Mouse (Mus musculus) megakaryocyte-erythroid progenitor cell, adult 5 weeks (primary cell): ENCODE results near the gene Klk1b21. TPM values are rescaled to one million over a fixed set of nuclear protein-coding genes. Genes with fewer than 3 reads are reported as not detected.

Experiments used
- polyA plus RNA-seq: library from polyadenylated mRNA; stranded (reverse); fragments of >175 nt; gene quantifications from 2 replicates; pipeline ENCODE4 v1.2.3, GENCODE M21; 2012

Gene Klk1b21
- not detected in 2 replicates for polyA plus RNA-seq

GRCm38 (mm10) chr7:44102028-44102427 is at the start of gene Klk1b21:
TSS of gene Klk1b21 (plus strand) at chr7:44102328.

GRCm38 (mm10) chr7:44112373-44112772 is 10.2 kb downstream of the Klk1b21 start, which contains the start of gene Klk1b22:
TSS of gene Klk1b22 (plus strand) at chr7:44112673.

GRCm38 (mm10) chr7:44136467-44136866 is 34.3 kb downstream of the Klk1b21 start, which contains the start of gene Klk1b16:
TSS of gene Klk1b16 (plus strand) at chr7:44136767.

Other genes with a start within 250 kb of the Klk1b21 start
- gene Klk4, start 221.2 kb upstream of the Klk1b21 start, polyA plus RNA-seq = not detected in 2 replicates
- gene Klk15, start 168.6 kb upstream of the Klk1b21 start, polyA plus RNA-seq = not detected in 2 replicates
- not detected in 2 replicates for gene Klk1b8, start 151.7 kb upstream of the Klk1b21 start, polyA plus RNA-seq
- gene Klk1b1, start 135.6 kb upstream of the Klk1b21 start, polyA plus RNA-seq = not detected in 2 replicates
- not detected in 2 replicates for gene Klk1b9, start 126.3 kb upstream of the Klk1b21 start, polyA plus RNA-seq
- gene Klk1b11, start 106.5 kb upstream of the Klk1b21 start, polyA plus RNA-seq = 0.15 TPM in 1 of 2 replicates, not detected in the other
- gene Klk1b26, start 90.2 kb upstream of the Klk1b21 start, polyA plus RNA-seq = not detected in 2 replicates
- gene Klk1b27, start 50.0 kb upstream of the Klk1b21 start, polyA plus RNA-seq = not detected in 2 replicates
- gene Klk1b22, start 10.3 kb downstream of the Klk1b21 start, polyA plus RNA-seq = not detected in 2 replicates
- gene Klk1b16, start 34.4 kb downstream of the Klk1b21 start, polyA plus RNA-seq = not detected in 2 replicates
- gene Klk1b24, start 85.9 kb downstream of the Klk1b21 start, polyA plus RNA-seq = not detected in 2 replicates
- not detected in 2 replicates for gene Klk1b3, start 95.9 kb downstream of the Klk1b21 start, polyA plus RNA-seq
- gene Klk1b4, start 105.1 kb downstream of the Klk1b21 start, polyA plus RNA-seq = not detected in 2 replicates
- gene Klk1b5, start 113.6 kb downstream of the Klk1b21 start, polyA plus RNA-seq = not detected in 2 replicates
- gene Klk1, start 123.0 kb downstream of the Klk1b21 start, polyA plus RNA-seq = not detected in 2 replicates
- not detected in 2 replicates for gene Gm36864, start 133.8 kb downstream of the Klk1b21 start, polyA plus RNA-seq
- 0.34 TPM in 1 of 2 replicates, not detected in the other for gene 1700028J19Rik, start 144.4 kb downstream of the Klk1b21 start, polyA plus RNA-seq
- 249 and 336 TPM in 2 replicates for gene 2410002F23Rik, start 144.4 kb downstream of the Klk1b21 start, polyA plus RNA-seq
- gene Acp4, start 155.1 kb downstream of the Klk1b21 start, polyA plus RNA-seq = not detected in 2 replicates
- not detected in 2 replicates for gene Gm15517, start 159.1 kb downstream of the Klk1b21 start, polyA plus RNA-seq
- gene Clec11a, start 204.6 kb downstream of the Klk1b21 start, polyA plus RNA-seq = 5.0 and 6.2 TPM in 2 replicates
- gene Shank1, start 207.9 kb downstream of the Klk1b21 start, polyA plus RNA-seq = 0.90 and 0.94 TPM in 2 replicates